Mouse (Mus musculus) kidney, embryonic 14.5 days (tissue): ENCODE data around the gene Ap3b1. TPM values are rescaled to one million over a fixed set of nuclear protein-coding genes. Genes with fewer than 3 reads are reported as not detected.

Experiments used
- ATAC-seq: fragments of 200-750 bp; cut with Nextera tagmentation; 2 replicates; pipeline ENCODE4 v1.8.0; 2017; ENCODE audit warnings: moderate number of reproducible peaks, mild to moderate bottlenecking, moderate TSS enrichment, moderate library complexity; ENCODE audit not compliant: low FRiP score, low TSS enrichment
- H3K27ac ChIP-seq: fragments of 300-500 bp; sonication (generic); 2 replicates; pipeline ENCODE4 v1.5.1; 2014; ENCODE audit warnings: low read depth, mild to moderate bottlenecking, low read length, moderate library complexity, mixed read lengths
- H3K27me3 ChIP-seq: fragments of 300-500 bp; sonication (generic); 2 replicates; pipeline ENCODE4 v1.6.1; 2014; ENCODE audit warnings: mild to moderate bottlenecking, low read length; ENCODE audit not compliant: control insufficient read depth, insufficient read depth
- H3K36me3 ChIP-seq: fragments of 300-500 bp; sonication (generic); 2 replicates; pipeline ENCODE4 v1.6.1; 2014; ENCODE audit warnings: low read length, mixed read lengths; ENCODE audit not compliant: control insufficient read depth, insufficient read depth
- H3K4me1 ChIP-seq: fragments of 300-500 bp; sonication (generic); 2 replicates; pipeline ENCODE4 v1.6.1; 2014; ENCODE audit warnings: low read length, mixed read lengths; ENCODE audit not compliant: control insufficient read depth, insufficient read depth
- H3K4me2 ChIP-seq: fragments of 300-500 bp; sonication (generic); replicated peaks from 2 replicates; pipeline ENCODE4 v1.6.1; 2014; ENCODE audit warnings: low read depth, mild to moderate bottlenecking, low read length
- H3K4me3 ChIP-seq: fragments of 300-500 bp; sonication (generic); 2 replicates; pipeline ENCODE4 v1.5.1; 2014; ENCODE audit warnings: mild to moderate bottlenecking, low read length
- H3K9ac ChIP-seq: fragments of 300-500 bp; sonication (generic); 2 replicates; pipeline ENCODE4 v1.6.1; 2014; ENCODE audit warnings: low read depth, mild to moderate bottlenecking, low read length, moderate library complexity
- H3K9me3 ChIP-seq: fragments of 300-500 bp; sonication (generic); 2 replicates; pipeline ENCODE4 v1.6.1; 2016; ENCODE audit warnings: low read length; ENCODE audit not compliant: control insufficient read depth
- WGBS: fragments of 180-500 bp; shearing (Covaris S2); extraction: QIAGEN DNeasy Blood & Tissue Kit; methylation state at CpG from one replicate; pipeline ENCODE4 v1.1.7; 2014; 5-methylcytosine and 5-hydroxymethylcytosine counted together
- polyA plus RNA-seq: library from polyadenylated mRNA; unstranded; fragments of >200 nt; fragmentation: Nextera tagmentation; extraction: Ambion mirVana; gene quantifications from 2 replicates; pipeline ENCODE4 v1.2.1, GENCODE M21; 2014

Ap3b1 gene
- polyA plus RNA-seq, 1 experiment from 2014 or later, result 51.4 TPM

- Histone ChIP-seq H3K36me3 (peaks cover 23% of the 10 kb centered on the region), H3K4me3 (no peak overlapping the region), H3K4me2 (no peak overlapping the region), H3K9me3 (no peaks in the 10 kb centered on the region), H3K27me3 (no peaks in the 10 kb centered on the region), H3K9ac (no peak overlapping the region), H3K4me1 (no peaks in the 10 kb centered on the region), H3K27ac (no peak overlapping the region)
- 83% methylated on average over 3 of the region's 3 CpGs for WGBS
- ATAC-seq, result no peak
These were observed 138.8 kb downstream of the Ap3b1 start for GRCm38 (mm10) chr13:94497521-94497920.

DNA sequence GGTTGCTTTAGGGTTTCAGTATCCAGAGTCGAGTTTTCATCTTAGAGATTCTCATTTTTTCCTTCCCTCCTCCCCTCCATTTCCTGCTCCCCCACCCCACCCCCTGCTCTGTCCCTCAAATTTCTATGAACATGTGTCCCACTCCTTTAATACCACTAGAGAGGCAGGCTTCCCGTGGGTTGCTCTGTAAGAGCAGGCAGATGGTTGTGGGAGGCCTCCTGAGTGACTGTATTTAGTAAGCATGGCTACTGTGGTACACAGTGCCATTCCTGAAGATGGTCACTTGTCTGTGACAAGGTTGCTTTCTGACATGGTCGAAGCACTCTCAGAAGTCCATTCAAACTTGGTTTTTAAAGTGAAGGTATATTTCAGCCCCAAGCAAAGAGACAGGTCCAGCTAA, 147.7 kb downstream of the Ap3b1 start:
- Histone ChIP-seq H3K9ac (no peak overlapping the region), H3K27ac (no peak overlapping the region), H3K4me2 (no peak overlapping the region), H3K27me3 (no peaks in the 10 kb centered on the region), H3K36me3 (peaks cover 13% of the 10 kb centered on the region; the same call in 1 of the 2 replicates), H3K4me1 (no peaks in the 10 kb centered on the region), H3K4me3 (no peak overlapping the region), H3K9me3 (no peaks in the 10 kb centered on the region)
- no peak for ATAC-seq
- WGBS, result 85% methylated on average over 3 of the region's 3 CpGs

GRCm38 (mm10) chr13:94508344-94508743, 149.6 kb downstream of the Ap3b1 start:
- Histone ChIP-seq H3K4me2 (no peak overlapping the region), H3K9me3 (no peaks in the 10 kb centered on the region), H3K27ac (no peak overlapping the region), H3K4me1 (no peaks in the 10 kb centered on the region), H3K36me3 (peaks cover 13% of the 10 kb centered on the region; the same call in 1 of the 2 replicates), H3K4me3 (no peak overlapping the region), H3K27me3 (no peaks in the 10 kb centered on the region), H3K9ac (no peak overlapping the region)
- WGBS, result 85% methylated on average over 8 of the region's 8 CpGs
- no peak for ATAC-seq

GRCm38 (mm10) chr13:94513157-94513767, 154.5 kb downstream of the Ap3b1 start:
- Histone ChIP-seq H3K9ac (no peak overlapping the region), H3K4me1 (no peaks in the 10 kb centered on the region), H3K9me3 (no peaks in the 10 kb centered on the region), H3K36me3 (no peaks in the 10 kb centered on the region), H3K27me3 (no peaks in the 10 kb centered on the region), H3K27ac (no peak overlapping the region), H3K4me2 (no peak overlapping the region), H3K4me3 (no peak overlapping the region)
- WGBS, result 65% methylated on average over 10 of the region's 10 CpGs
- no peak for ATAC-seq

DNA sequence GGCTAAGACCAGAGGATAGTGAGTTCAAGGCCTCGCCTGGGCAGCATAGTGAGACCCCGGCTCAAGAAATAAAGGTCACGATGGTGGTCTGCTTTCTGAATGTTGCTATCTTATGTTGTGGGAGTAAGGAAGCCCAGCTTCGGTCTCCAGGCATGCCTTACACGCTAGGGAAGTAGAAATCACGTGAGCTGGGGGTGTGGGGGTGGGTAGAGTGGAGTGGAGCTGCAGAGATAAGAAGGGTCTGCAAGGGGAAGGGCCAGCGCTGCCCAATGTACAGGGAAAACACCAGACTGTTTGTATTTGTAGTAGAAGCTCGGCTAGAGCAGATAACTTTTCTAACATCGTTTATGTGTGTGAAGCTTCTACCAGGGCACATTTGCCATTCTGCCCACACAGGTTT, 155.1 kb downstream of the Ap3b1 start:
- no peak overlapping the region for H3K4me3 ChIP-seq
- no peaks in the 10 kb centered on the region for H3K9me3 ChIP-seq
- no peak overlapping the region for H3K27ac ChIP-seq
- no peaks in the 10 kb centered on the region for H3K4me1 ChIP-seq
- H3K27me3 ChIP-seq, result no peaks in the 10 kb centered on the region
- 79% methylated on average over 9 of the region's 9 CpGs for WGBS
- H3K9ac ChIP-seq, result no peak overlapping the region
- H3K36me3 ChIP-seq, result no peaks in the 10 kb centered on the region
- ATAC-seq, result no peak
- H3K4me2 ChIP-seq, result no peak overlapping the region

- H3K4me3 ChIP-seq, result no peak overlapping the region
- no peak overlapping the region for H3K9ac ChIP-seq
- H3K4me1 ChIP-seq, result no peaks in the 10 kb centered on the region
- H3K27me3 ChIP-seq, result no peaks in the 10 kb centered on the region
- no peak overlapping the region for H3K4me2 ChIP-seq
- no peak overlapping the region for H3K27ac ChIP-seq
- H3K36me3 ChIP-seq, result no peaks in the 10 kb centered on the region
- ATAC-seq, result no peak
- no peaks in the 10 kb centered on the region for H3K9me3 ChIP-seq
These were observed 156.2 kb downstream of the Ap3b1 start for GRCm38 (mm10) chr13:94514992-94515391.

DNA sequence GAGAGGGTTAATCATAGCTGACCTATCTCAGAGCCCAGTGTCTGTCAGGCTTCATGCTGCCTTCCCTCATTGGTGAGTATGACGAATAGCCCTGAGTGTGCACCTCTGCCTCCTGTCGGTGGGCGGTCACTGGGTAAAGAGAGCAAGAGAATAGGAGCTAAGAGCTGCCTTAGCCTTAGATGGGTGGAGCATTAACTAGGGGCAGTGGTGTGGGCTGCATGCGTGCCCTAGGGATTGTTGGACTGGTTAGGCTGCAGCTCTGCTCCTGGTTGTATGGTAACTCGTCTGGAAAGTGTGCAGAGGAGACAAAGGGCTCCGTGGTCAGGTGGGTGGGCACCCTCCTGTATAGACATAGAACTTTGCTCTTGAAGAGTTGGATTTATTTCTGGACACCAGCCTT, 157.8 kb downstream of the Ap3b1 start:
- no peaks in the 10 kb centered on the region for H3K9me3 ChIP-seq
- no peak for ATAC-seq
- no peak overlapping the region for H3K4me2 ChIP-seq
- WGBS, result 80% methylated on average over 6 of the region's 6 CpGs
- no peak overlapping the region for H3K4me3 ChIP-seq
- H3K36me3 ChIP-seq, result no peaks in the 10 kb centered on the region
- H3K27ac ChIP-seq, result no peak overlapping the region
- H3K9ac ChIP-seq, result no peak overlapping the region
- no peaks in the 10 kb centered on the region for H3K4me1 ChIP-seq
- no peaks in the 10 kb centered on the region for H3K27me3 ChIP-seq

DNA sequence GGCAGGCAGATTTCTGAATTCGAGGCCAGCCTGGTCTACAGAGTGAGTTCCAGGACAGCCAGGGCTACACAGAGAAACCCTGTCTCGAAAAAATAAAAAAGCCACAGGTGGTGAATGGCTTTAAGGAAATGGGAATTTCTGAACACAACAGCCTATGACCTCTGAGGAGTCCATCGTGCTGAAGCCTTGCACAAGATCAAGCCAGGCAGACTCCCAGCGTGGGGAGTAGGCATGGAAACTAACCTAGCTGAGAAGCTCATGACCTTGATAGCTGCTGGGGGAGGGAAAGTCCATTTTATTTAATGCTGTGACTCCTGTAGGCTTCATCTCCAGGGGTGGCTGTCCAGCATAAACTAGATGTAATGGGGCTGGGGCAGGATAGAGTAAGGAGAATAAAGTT, 159.4 kb downstream of the Ap3b1 start:
- Histone ChIP-seq H3K27ac (no peak overlapping the region), H3K9me3 (no peaks in the 10 kb centered on the region), H3K9ac (no peak overlapping the region), H3K36me3 (no peaks in the 10 kb centered on the region), H3K4me3 (no peak overlapping the region), H3K4me2 (no peak overlapping the region), H3K4me1 (no peaks in the 10 kb centered on the region), H3K27me3 (no peaks in the 10 kb centered on the region)
- 91% methylated on average over 4 of the region's 4 CpGs for WGBS
- no peak for ATAC-seq

DNA sequence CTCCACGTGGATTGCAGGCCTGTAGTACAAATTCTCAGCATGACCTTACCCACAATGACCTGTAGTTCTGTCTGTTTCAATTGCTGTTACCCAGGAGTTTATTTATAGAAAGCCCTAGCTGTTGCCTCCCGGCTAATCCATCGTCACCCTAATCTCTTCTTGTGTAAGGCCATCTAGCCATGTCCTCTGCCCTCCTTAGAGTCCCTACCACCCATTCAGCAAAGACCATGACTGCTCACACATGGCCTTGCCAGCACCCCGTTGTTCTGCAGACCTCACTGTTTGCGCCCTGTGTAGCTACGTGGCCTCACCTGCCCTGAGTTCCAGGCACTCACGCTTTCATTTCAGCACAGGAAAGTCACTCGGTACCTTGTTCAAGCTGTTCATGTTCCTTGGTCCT, 160.5 kb downstream of the Ap3b1 start:
- H3K27me3 ChIP-seq, result no peaks in the 10 kb centered on the region
- no peak for ATAC-seq
- no peaks in the 10 kb centered on the region for H3K36me3 ChIP-seq
- WGBS, result 90% methylated on average over 8 of the region's 8 CpGs
- no peaks in the 10 kb centered on the region for H3K9me3 ChIP-seq
- no peak overlapping the region for H3K9ac ChIP-seq
- no peak overlapping the region for H3K4me3 ChIP-seq
- no peaks in the 10 kb centered on the region for H3K4me1 ChIP-seq
- H3K27ac ChIP-seq, result no peak overlapping the region
- no peak overlapping the region for H3K4me2 ChIP-seq
